Mouse (Mus musculus): ENCODE measurements at regions not wholly inside any gene's neighbourhood (a gene's known extent, or its start where the extent isn't known, plus 50 kb on each side); places are given as distances from the start of the nearest gene placed in this dataset.

- no peak for TF ChIP-seq CTCF (IDR thresholded peaks at IDR 0.05; ENCODE audit: low read depth)
- TF ChIP-seq EP300 (IDR thresholded peaks at IDR 0.05; ENCODE audit: low read depth), result no peak
Measured at GRCm38 (mm10) chr1:128714843-128715242, 122.8 kb upstream of the Cxcr4 start.
